Mouse (Mus musculus): Measurements from ENCODE around the gene Ttll12. TPM values are rescaled to one million over a fixed set of nuclear protein-coding genes. Genes with fewer than 3 reads are reported as not detected.

Gene Ttll12
- total and polyA plus RNA-seq, 3 experiments: 4.5 to 9.9 (median 5.5) TPM

- Histone ChIP-seq H3K4me1 (ENCODE audit: control insufficient read depth, insufficient read depth, low read length) (peaks cover 9% of the 10 kb centered on the region), H3K27ac (peak overlapping the region; percentile 3; the same call in 1 of the 2 replicates), H3K4me3 (no peak overlapping the region), H3K9ac (ENCODE audit: low read depth, low read length) (no peak overlapping the region), H3K79me2 (replicated peaks; ENCODE audit: control insufficient read depth, insufficient read depth, low read length) (no peaks in the 10 kb centered on the region), H3K27me3 (ENCODE audit: control insufficient read depth, insufficient read depth, low read length) (no peaks in the 10 kb centered on the region), H3K36me3 (ENCODE audit: control insufficient read depth, insufficient read depth, low read length) (no peaks in the 10 kb centered on the region)
- intact Hi-C loops (cut with DNase I): loop anchor here (5.0 kb wide), 1 partner anchor 42 kb away; no protein-coding TSS in a partner anchor
- DNase-seq: peak; percentile 49 to 70
- 74% methylated on average over 3 of the region's 3 CpGs for WGBS
- TF ChIP-seq EP300 (IDR thresholded peaks at IDR 0.05; ENCODE audit: insufficient read depth, low read depth, low read length): no peak
- TF ChIP-seq POLR2A (IDR thresholded peaks at IDR 0.05; ENCODE audit: insufficient read depth, low read depth, low read length): no peak
- TF ChIP-seq CTCF (IDR thresholded peaks at IDR 0.05): no peak
Measured at GRCm38 (mm10) chr15:83565434-83565833, 29.5 kb downstream of the Ttll12 start.

- no peaks in the 10 kb centered on the region for H3K36me3 ChIP-seq (ENCODE audit: control insufficient read depth, insufficient read depth, low read length)
- H3K27ac ChIP-seq: peak overlapping the region; percentile 92
- peaks cover 9% of the 10 kb centered on the region for H3K4me1 ChIP-seq (ENCODE audit: control insufficient read depth, insufficient read depth, low read length)
- peak; percentile 72 to 75 for DNase-seq
- H3K27me3 ChIP-seq (ENCODE audit: control insufficient read depth, insufficient read depth, low read length): no peaks in the 10 kb centered on the region
- under 1% methylated on average over 27 of the region's 27 CpGs for WGBS
- no peak for TF ChIP-seq CTCF (IDR thresholded peaks at IDR 0.05)
- 0 out of 2 replicates have a peak, but pooled peaks have one; percentile 12 for TF ChIP-seq EP300 (IDR thresholded peaks at IDR 0.05; ENCODE audit: insufficient read depth, low read depth, low read length)
- TF ChIP-seq POLR2A (IDR thresholded peaks at IDR 0.05; ENCODE audit: insufficient read depth, low read depth, low read length): peak; percentile 66
- H3K4me3 ChIP-seq: peak overlapping the region; percentile 80
- no peaks in the 10 kb centered on the region for H3K79me2 ChIP-seq (replicated peaks; ENCODE audit: control insufficient read depth, insufficient read depth, low read length)
- H3K9ac ChIP-seq (ENCODE audit: low read depth, low read length): peak overlapping the region; percentile 76
- intact Hi-C loops (cut with DNase I): loop anchor here (5.0 kb wide), 1 partner anchor 37 kb away; the partner anchor contains the start of gene Bik
Measured at GRCm38 (mm10) chr15:83563857-83564651, 30.9 kb downstream of the Ttll12 start.

- H3K27me3 ChIP-seq (ENCODE audit: control insufficient read depth, insufficient read depth, low read length): no peaks in the 10 kb centered on the region
- H3K4me1 ChIP-seq (ENCODE audit: control insufficient read depth, insufficient read depth, low read length): peaks cover 9% of the 10 kb centered on the region
- no peaks in the 10 kb centered on the region for H3K36me3 ChIP-seq (ENCODE audit: control insufficient read depth, insufficient read depth, low read length)
- peak; percentile 82 to 86 for DNase-seq
- H3K79me2 ChIP-seq (replicated peaks; ENCODE audit: control insufficient read depth, insufficient read depth, low read length): no peaks in the 10 kb centered on the region
- H3K9ac ChIP-seq (ENCODE audit: low read depth, low read length): peak within 1 kb of the TSS; percentile 76
- no peak for TF ChIP-seq CTCF (IDR thresholded peaks at IDR 0.05)
- peak; percentile 68 for TF ChIP-seq POLR2A (IDR thresholded peaks at IDR 0.05; ENCODE audit: insufficient read depth, low read depth, low read length)
- peak within 1 kb of the TSS; percentile 80 for H3K4me3 ChIP-seq
- intact Hi-C loops (cut with DNase I): loop anchor here (5.0 kb wide), 1 partner anchor 36 kb away; the partner anchor contains the start of gene Bik
- peak within 1 kb of the TSS; percentile 92 for H3K27ac ChIP-seq
- under 1% methylated on average over 28 of the region's 28 CpGs for WGBS
Measured at GRCm38 (mm10) chr15:83563327-83563856, 31.6 kb downstream of the Ttll12 start, which contains the start of the genes Tspo and Mcat. Tspo (plus strand) TSS chr15:83563592. Mcat (minus strand) TSS chr15:83563787.

DNA sequence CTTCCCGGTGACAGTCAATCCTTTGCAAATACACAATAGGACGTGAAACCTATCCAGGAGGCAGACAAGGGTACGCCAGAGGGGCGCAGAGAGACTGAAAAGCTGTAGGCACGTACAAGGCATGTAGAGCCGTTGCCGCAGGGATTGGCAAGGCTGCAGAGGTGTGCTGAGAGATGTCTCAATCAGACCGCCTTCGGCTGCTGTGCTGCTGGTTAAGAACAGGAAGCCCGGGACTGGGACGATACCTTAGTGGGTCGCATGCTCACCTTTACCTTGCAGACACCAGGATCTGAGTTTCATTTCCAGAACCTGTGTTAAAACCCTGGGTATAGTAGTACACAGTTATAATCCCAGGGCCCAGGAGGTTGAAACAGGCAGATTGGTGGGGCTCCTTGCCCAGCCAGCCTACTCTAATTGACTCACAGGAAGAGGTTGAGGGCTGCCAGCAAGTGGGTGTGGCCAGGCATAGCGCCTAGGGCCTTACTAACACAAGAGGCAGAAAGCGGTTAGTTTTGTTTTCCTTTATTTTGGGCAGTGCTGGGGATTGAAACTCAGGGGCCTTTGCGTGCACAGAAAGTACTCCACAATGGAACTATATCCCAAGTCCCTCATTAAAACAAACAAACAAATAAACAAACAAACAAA, 32.2 kb downstream of the Ttll12 start:
- Histone ChIP-seq H3K36me3 (ENCODE audit: control insufficient read depth, insufficient read depth, low read length) (no peaks in the 10 kb centered on the region), H3K27me3 (ENCODE audit: control insufficient read depth, insufficient read depth, low read length) (no peaks in the 10 kb centered on the region), H3K4me1 (ENCODE audit: control insufficient read depth, insufficient read depth, low read length) (peaks cover 9% of the 10 kb centered on the region), H3K9ac (ENCODE audit: low read depth, low read length) (no peak overlapping the region), H3K4me3 (peak overlapping the region; percentile 80), H3K79me2 (replicated peaks; ENCODE audit: control insufficient read depth, insufficient read depth, low read length) (no peaks in the 10 kb centered on the region), H3K27ac (peak overlapping the region; percentile 92)
- DNase-seq: peak; percentile 87 to 92
- 43% methylated on average over 15 of the region's 15 CpGs for WGBS
- intact Hi-C loops (cut with DNase I): loop anchor here (5.0 kb wide), 1 partner anchor 35 kb away; the partner anchor contains the start of gene Bik
- TF ChIP-seq EP300 (IDR thresholded peaks at IDR 0.05; ENCODE audit: insufficient read depth, low read depth, low read length) (no peak), POLR2A (IDR thresholded peaks at IDR 0.05; ENCODE audit: insufficient read depth, low read depth, low read length) (peak; percentile 60; the same call in 1 of the 2 replicates)

DNA sequence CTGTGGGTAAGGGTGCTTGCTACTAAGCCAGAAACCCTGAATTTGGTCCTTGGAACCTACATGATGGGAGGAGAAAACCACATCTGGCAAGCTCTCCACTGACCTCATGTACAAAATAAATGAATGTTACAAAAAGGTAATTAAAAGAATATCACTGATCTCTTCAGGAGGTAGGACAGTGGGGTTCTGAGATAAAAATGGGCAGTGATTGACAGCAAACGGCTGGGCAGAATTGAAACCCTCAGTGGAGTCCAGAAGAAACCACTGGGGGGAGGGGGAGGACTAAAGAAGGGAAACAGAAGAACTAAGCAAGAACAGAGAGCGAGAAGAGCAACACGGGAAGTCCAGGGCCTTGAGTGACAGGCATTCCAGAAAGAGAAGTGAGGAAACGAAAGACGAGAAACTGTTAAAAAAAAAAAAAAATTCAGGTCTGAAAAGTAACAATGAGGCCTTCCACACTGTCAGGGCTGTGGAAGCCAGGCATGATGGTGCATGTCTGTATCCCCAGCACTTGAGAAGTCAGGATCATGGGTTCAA, 33.9 kb downstream of the Ttll12 start:
- no peak for TF ChIP-seq POLR2A (IDR thresholded peaks at IDR 0.05; ENCODE audit: insufficient read depth, low read depth, low read length)
- TF ChIP-seq CTCF (IDR thresholded peaks at IDR 0.05): no peak
- no peak for TF ChIP-seq EP300 (IDR thresholded peaks at IDR 0.05; ENCODE audit: insufficient read depth, low read depth, low read length)
- intact Hi-C loops (cut with DNase I): loop anchor here (5.0 kb wide), 1 partner anchor 34 kb away; the partner anchor contains the start of gene Bik
- WGBS: 56% methylated on average over 5 of the region's 5 CpGs
- Histone ChIP-seq H3K79me2 (replicated peaks; ENCODE audit: control insufficient read depth, insufficient read depth, low read length) (no peaks in the 10 kb centered on the region), H3K27me3 (ENCODE audit: control insufficient read depth, insufficient read depth, low read length) (no peaks in the 10 kb centered on the region), H3K4me1 (ENCODE audit: control insufficient read depth, insufficient read depth, low read length) (peaks cover 8% of the 10 kb centered on the region), H3K27ac (no peak overlapping the region), H3K4me3 (no peak overlapping the region), H3K9ac (ENCODE audit: low read depth, low read length) (no peak overlapping the region), H3K36me3 (ENCODE audit: control insufficient read depth, insufficient read depth, low read length) (no peaks in the 10 kb centered on the region)
- DNase-seq: no peak
